Mouse (Mus musculus): ENCODE measurements at regions not wholly inside any gene's neighbourhood (a gene's known extent, or its start where the extent isn't known, plus 50 kb on each side); places are given as distances from the start of the nearest gene placed in this dataset.
"Not testable (repeated sequence)": the region's sequence is repeated elsewhere in the genome, so short reads cannot be mapped to it uniquely, and the experiment has no call there.

DNA sequence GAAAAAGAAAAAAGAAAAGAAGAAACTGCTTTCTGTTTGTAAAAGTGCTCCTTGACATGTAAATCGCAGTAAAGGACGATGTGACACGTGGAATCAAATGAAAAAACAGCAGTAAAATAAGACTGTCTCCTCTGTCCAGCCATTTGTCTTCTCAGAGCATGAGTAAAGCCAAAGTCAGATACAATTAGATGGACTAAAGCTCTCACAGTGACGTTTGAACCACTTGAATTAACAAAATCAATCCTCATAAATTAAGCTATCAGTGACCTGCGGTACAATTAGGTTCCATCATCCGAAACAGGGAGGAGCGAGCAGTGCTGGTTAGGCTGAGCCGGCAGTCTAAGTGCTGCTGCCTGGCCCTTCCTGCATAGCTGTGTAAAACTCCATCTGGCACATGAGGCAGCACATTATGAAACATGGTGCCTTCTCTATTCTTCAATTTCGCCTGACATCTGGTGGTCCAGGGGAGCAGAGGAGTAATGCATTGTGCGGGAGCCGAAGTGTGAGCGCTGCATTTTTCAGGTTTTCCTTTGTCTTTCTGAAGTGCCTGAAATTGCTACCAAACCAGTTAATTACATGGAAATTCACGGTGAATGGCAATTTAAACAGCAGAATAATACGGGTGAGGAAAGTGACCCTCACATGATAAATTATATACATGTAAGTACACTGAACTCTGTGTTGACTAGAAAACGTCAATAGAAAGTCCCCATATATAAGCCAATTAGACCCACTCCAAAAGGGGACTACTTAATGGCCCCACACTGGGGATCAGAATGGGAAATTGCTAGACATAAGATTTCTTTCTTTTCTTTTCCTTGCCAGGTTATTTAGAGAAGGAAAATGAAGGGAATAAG lies 118.1 kb downstream of the Mmrn1 start:
- DNase-seq (ENCODE audit: extremely low spot score), result no peak

DNA sequence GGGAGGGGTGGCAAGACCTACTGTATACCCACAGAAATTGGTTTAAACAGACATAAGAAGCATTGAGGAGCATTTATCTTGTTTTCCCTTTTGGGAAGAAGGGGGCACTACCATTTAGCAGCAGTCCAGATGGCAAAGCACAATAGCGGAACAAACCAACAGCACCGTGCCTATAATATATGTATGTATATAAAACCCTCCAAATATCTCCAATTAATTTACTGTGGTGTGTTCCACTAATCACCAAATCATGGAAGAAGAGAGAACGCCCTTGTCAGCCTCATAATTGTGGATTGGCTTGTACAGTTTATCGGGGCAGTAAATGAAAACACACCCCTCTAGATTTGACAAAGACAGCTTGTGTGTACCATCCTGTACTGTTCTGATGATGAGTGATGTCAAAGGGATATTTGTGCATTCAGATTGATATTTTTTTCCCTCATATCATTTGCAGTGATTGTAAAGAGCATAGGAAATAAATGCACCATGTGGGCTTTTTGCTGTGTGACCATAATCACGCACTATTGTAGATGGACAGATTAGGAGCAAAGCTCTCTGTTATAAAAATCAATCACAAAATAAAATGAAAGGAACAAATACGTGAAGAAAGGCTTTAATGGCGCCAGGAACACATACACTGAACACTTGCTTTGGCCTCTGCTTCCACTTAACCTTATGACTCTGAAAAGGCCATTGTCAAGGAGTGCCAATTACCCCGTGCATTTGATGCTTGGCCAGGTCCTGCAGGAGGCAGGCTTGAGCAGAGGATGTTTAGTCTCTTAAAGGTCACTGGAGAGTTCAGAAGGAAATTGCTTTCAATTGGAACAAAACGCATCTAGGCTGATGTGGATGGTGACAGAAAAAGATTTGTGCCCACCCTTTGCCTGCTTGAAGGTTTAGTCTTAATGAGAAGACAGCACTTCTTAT lies 119.0 kb downstream of the Mmrn1 start:
- no peak for DNase-seq (ENCODE audit: extremely low spot score)

- DNase-seq (ENCODE audit: extremely low spot score), result not testable (repeated sequence)
These were observed 122.9 kb downstream of the Mmrn1 start for GRCm38 (mm10) chr6:61047667-61048066.

GRCm38 (mm10) chr6:61063129-61063528 lies 117.0 kb upstream of the Ccser1 start:
- DNase-seq (ENCODE audit: extremely low spot score), result no peak

DNA sequence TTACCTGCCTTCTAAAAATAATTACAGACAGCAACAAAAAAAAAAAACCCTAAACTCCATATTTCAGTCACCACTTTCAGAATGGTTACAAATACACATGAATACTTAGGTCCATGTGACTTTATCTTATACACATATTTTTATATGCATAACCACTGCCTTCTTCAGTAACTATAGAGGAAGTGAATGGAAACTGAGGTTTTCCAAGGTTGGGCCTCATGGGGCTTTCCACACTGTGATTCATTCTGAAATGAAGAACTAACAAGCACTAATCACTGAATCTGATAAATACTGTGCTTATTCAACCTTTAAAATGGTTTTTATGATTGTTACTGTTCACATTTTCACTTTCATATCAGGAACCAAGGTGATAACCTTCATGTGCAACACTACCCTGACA lies 114.4 kb upstream of the Ccser1 start:
- DNase-seq (ENCODE audit: extremely low spot score), result no peak

GRCm38 (mm10) chr6:61066501-61067282 lies 113.4 kb upstream of the Ccser1 start:
- no peak for DNase-seq (ENCODE audit: extremely low spot score)

GRCm38 (mm10) chr6:61067355-61068116 lies 112.6 kb upstream of the Ccser1 start:
- DNase-seq (ENCODE audit: extremely low spot score), result peak; percentile 32

DNA sequence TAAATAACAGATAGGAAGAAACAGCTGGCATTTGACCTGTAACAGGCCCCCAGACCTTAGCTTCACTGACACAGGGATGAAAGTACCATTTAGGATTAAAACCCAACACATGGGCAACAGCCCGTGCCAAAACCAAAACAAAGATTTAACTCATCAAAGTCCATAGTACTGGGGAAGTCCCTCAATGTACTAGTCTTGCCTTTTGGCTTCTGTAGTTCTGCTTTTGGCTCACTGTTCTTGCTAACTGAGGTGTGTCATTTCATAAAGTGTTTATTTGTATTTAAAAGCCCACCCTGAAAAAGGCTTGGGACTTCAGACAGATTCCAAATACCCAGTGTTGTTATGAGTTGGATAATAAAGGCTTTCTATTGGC lies 112.0 kb upstream of the Ccser1 start:
- DNase-seq (ENCODE audit: extremely low spot score), result no peak

DNA sequence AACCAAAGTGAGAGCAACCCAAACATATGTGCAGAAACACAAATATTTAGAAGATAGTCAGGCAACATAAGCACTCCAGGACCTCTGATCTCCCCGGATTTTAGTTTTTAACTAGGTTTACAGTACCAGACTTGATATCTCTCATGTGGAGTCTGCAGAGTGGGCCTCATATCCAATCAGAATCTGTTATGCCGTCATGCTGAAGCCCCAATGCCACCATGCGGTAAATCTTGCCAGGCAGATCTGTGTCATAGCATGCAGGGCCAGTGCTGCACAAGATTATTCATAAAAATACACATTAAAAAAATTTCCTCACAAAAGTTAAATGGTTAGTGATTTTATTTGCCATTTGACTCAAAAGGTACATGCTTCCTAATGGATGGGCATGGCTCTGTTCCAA lies 106.9 kb upstream of the Ccser1 start:
- DNase-seq (ENCODE audit: extremely low spot score), result no peak

DNA sequence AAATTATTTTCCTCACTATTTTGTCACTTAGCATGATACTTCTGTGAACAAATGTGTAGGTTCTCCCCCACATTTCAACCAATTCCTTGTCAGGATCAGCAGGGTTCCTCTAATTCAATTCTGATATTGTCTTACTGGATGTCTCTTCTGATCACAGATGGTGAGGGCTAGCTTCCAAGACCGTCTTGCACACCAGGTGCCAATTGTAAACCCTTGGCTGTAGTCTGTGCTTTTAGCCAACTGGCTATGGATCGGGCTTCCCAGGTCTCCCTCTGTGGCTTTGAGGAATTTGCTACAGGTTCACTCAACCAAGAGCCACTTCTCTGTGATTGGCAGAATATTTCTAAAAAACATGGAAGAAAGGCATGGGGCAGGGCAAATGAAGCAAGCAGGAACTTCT lies 106.3 kb upstream of the Ccser1 start:
- DNase-seq (ENCODE audit: extremely low spot score), result no peak

DNA sequence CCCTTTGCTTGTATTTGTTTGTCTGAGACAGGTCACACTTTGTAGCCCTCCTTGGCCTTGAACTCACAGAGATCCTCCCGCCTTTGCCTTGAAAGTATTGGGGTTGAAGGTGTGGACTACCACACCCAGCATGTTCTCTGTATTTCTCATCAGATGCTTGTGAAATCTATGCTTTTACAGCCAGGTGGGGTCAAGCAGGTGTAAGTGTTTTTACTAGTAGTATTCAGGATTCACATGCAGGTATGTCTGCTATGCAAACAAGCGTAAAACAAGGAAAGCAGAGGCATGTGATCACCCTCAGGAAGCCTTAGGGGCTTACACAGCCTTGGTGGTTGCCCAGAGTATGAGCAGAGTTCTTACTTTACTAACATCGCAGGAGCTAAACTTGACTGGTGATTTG lies 105.4 kb upstream of the Ccser1 start:
- no peak for DNase-seq (ENCODE audit: extremely low spot score)

DNA sequence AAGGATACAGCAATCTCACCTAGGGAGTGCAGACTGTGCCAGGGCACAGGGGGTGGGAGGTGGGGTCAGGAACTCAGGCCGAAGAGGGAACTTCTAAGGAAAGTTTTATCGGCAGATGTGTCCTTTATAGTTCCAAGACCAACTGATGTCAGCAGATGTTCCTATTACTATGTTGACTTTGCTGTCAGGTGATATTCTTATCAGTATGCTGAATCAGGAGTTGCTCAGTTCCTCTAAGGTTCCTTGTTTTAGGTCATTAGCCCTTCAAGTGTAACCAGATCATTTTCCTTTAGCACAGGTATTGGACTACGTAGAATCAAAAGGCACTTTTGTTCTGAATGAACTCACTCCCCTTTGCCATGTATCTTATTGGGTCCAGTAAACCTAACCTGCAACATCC lies 101.6 kb upstream of the Ccser1 start:
- no peak for DNase-seq (ENCODE audit: extremely low spot score)

- DNase-seq (ENCODE audit: extremely low spot score), result no peak
These were observed 99.5 kb upstream of the Ccser1 start for GRCm38 (mm10) chr6:61080661-61081060.

DNA sequence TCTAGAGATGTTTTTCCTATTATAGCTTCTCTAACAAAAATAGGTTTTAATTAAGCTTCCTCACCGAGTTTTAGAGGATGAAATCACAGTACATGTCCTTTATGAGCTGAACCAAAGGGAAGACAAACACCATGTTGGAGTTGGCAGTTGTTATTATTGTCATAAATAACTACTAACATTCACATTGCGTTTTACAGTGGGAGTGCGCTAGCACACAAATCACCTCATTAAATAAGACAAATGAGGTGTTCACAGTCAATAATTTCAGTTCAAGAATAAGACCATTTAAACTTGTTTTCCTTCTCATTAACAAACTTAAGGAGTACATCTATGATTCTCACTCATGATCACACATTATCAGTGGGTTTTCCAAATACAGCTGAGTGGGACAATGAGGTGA lies 96.8 kb upstream of the Ccser1 start:
- no peak for DNase-seq (ENCODE audit: extremely low spot score)

- no peak for DNase-seq (ENCODE audit: extremely low spot score)
These were observed 80.7 kb upstream of the Ccser1 start for GRCm38 (mm10) chr6:61099348-61099981.

GRCm38 (mm10) chr6:61099982-61100365 lies 80.2 kb upstream of the Ccser1 start:
- no peak for DNase-seq (ENCODE audit: extremely low spot score)

DNA sequence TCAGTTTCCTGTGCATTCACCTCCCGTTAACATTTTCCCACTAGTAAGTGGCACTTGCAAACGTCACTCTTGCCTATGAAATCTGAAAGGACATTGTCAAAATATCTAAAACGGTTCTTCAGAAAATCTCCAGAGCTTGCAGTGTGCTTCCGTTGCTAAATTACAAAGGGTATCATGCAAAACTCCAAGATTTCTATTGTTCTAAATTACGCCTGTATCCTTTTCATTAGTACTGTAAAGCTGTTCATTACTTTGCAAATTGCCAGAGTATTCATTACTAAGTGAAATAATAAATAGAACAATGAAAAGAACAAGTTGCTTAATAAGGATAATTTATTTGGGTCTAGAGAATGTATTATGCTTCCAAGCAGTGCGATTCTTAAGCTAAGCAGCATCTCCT lies 78.2 kb upstream of the Ccser1 start:
- DNase-seq (ENCODE audit: extremely low spot score), result no peak

- no peak for DNase-seq (ENCODE audit: extremely low spot score)
These were observed 76.5 kb upstream of the Ccser1 start for GRCm38 (mm10) chr6:61103459-61104234.

DNA sequence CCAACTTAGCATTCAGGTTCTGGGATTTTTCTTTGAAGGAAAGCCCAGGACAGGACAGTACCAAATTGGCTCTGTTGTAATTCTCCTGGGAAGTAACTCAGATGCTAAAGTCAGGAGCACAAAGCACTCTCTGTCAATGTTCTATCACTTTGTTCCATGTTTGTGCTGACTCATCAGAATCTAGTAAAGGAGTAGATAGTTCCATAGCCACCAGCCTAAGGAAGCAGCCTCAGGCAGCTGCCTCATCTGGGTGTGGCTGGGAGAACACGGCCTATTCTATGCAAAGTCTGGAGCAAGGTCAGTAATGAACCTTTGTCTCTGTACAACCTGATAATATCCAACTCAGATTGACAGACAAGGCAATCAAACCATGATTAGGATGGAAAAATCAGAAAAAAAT lies 64.9 kb upstream of the Ccser1 start:
- no peak for DNase-seq (ENCODE audit: extremely low spot score)

DNA sequence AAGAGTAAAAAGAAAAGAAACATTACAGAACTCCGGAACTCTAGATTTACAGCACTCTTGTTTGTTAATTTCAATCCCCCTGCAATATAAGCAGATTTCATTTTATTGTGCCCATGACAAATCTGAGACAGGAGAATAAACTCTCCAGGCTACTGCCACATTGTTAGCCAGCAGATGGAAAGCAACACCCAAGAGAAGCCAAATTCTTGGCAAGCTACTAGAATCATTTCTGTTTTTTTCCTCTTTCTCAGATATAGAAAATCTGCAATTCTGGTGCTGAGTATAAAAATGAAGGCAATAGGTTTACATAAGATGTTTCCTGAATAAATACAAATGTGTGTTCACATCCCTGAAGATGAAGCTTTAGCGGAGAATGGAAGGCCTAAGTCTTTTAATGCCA lies 60.5 kb upstream of the Ccser1 start:
- no peak for DNase-seq (ENCODE audit: extremely low spot score)

All from embryo, embryonic 9.5 days (tissue).